In genomic region chrX:77615735-77616293, GRCm38 (mm10) we compare ENCODE assay signal across 16 mouse cellular contexts.
DNase-seq lines count a peak whose midpoint lies in the region; ATAC-seq lines count a peak whose summit lies in the region.
"Had no signal": no experiment of that assay in that cellular context is flagged by ENCODE, and none has a peak within 500 bp of the region (broad histone marks: within the 10 kb centered on the region; RNA-seq: fewer than 3 reads in every experiment).

No protein-coding gene starts in this region.

- no peaks in the 10 kb centered on the region for H3K27me3 ChIP-seq in embryonic facial prominence, embryonic 14.5 days (replicated peaks; ENCODE audit: control insufficient read depth, insufficient read depth, low read length)
- H3K27me3 ChIP-seq in embryonic facial prominence, embryonic 10.5 days (replicated peaks; ENCODE audit: low read depth, poor library complexity, severe bottlenecking) = no peaks in the 10 kb centered on the region
- no peaks in the 10 kb centered on the region for H3K27me3 ChIP-seq in heart, embryonic 13.5 days (replicated peaks)
- H3K27me3 ChIP-seq in heart, embryonic 16.5 days (ENCODE audit: control insufficient read depth, insufficient read depth, low read length) = no peaks in the 10 kb centered on the region
- no peaks in the 10 kb centered on the region for H3K27me3 ChIP-seq in liver, embryonic 11.5 days (replicated peaks; ENCODE audit: control insufficient read depth, insufficient read depth, low read length)
- H3K27me3 ChIP-seq: hindbrain, embryonic 13.5 days; stomach, embryonic 15.5 days had no signal

- no peak overlapping the region for H3K9ac ChIP-seq in embryonic facial prominence, embryonic 14.5 days (ENCODE audit: low read depth, low read length)
- H3K9ac ChIP-seq in heart, embryonic 13.5 days = no peak overlapping the region
- no peak overlapping the region for H3K9ac ChIP-seq in heart, embryonic 16.5 days (ENCODE audit: low read length)
- no peak overlapping the region for H3K9ac ChIP-seq in liver, embryonic 11.5 days (ENCODE audit: low read depth, low read length)
- H3K9ac ChIP-seq: hindbrain, embryonic 13.5 days; lung, embryonic 14.5 days; stomach, embryonic 15.5 days had no signal

- peak; percentile 1 for DNase-seq in embryonic facial prominence, embryonic 14.5 days (ENCODE audit: low spot score)
- no peak for DNase-seq in embryonic facial prominence, embryonic 10.5 days (ENCODE audit: low spot score)
- DNase-seq in heart, postnatal 36 days = no peak
- DNase-seq in 3T3-L1 (ENCODE audit: low read depth, low spot score) = peak; percentile 51
- DNase-seq in liver, embryonic 11.5 days (ENCODE audit: low spot score) = no peak
- no peak for DNase-seq in left cerebral cortex, adult 11 months (ENCODE audit: low spot score)
- DNase-seq: adrenal gland, postnatal 25 days; cerebellum, adult 2 months; gastrocnemius, postnatal 25 days; lung, embryonic 14.5 days; thymus, adult 2 months had no signal

- no peak for ATAC-seq in embryonic facial prominence, embryonic 14.5 days (ENCODE audit: low read depth)
- no peak for ATAC-seq in heart, embryonic 13.5 days (ENCODE audit: extremely low read depth, insufficient number of reproducible peaks, low FRiP score, low TSS enrichment)
- 0 out of 2 replicates have a peak, but pooled peaks have one; percentile 26 for ATAC-seq in heart, embryonic 16.5 days (replicated peaks; ENCODE audit: extremely low read depth, insufficient read depth, low FRiP score)
- no peak for ATAC-seq in liver, embryonic 11.5 days (replicated peaks; ENCODE audit: low FRiP score)
- ATAC-seq: activated CD4-positive, CD25-positive, alpha-beta regulatory T cell, adult 4 months had no signal

- H3K36me3 ChIP-seq in embryonic facial prominence, embryonic 14.5 days (ENCODE audit: control insufficient read depth, insufficient read depth, low read length) = no peaks in the 10 kb centered on the region
- H3K36me3 ChIP-seq in embryonic facial prominence, embryonic 10.5 days (replicated peaks) = no peaks in the 10 kb centered on the region
- H3K36me3 ChIP-seq in heart, embryonic 13.5 days = no peaks in the 10 kb centered on the region
- H3K36me3 ChIP-seq in heart, embryonic 16.5 days (ENCODE audit: control insufficient read depth, insufficient read depth) = no peaks in the 10 kb centered on the region
- H3K36me3 ChIP-seq in liver, embryonic 11.5 days (ENCODE audit: control insufficient read depth, insufficient read depth, low read length) = no peaks in the 10 kb centered on the region
- H3K36me3 ChIP-seq: hindbrain, embryonic 13.5 days; stomach, embryonic 15.5 days had no signal

- intact Hi-C loops in heart, postnatal 36 days (cut with DNase I) = loop anchor here (5.0 kb wide), 2 partner anchors 34 to 104 kb away; partner anchors contain the start of gene Tbl1x

- H3K27ac ChIP-seq in embryonic facial prominence, embryonic 14.5 days (replicated peaks; ENCODE audit: low read depth, low read length) = no peak overlapping the region
- H3K27ac ChIP-seq in embryonic facial prominence, embryonic 10.5 days (replicated peaks) = no peak overlapping the region
- H3K27ac ChIP-seq in heart, embryonic 13.5 days (replicated peaks) = peak overlapping the region; percentile 84
- peak overlapping the region; percentile 84 for H3K27ac ChIP-seq in heart, embryonic 16.5 days (ENCODE audit: low read length)
- no peak overlapping the region for H3K27ac ChIP-seq in liver, embryonic 11.5 days (ENCODE audit: low read depth, low read length)
- H3K27ac ChIP-seq: hindbrain, embryonic 13.5 days; stomach, embryonic 15.5 days had no signal

- H3K4me2 ChIP-seq in embryonic facial prominence, embryonic 14.5 days (ENCODE audit: low read depth, low read length) = no peak overlapping the region
- no peak overlapping the region; the same call in 1 of the 2 replicates for H3K4me2 ChIP-seq in heart, embryonic 13.5 days
- no peak overlapping the region; the same call in 1 of the 2 replicates for H3K4me2 ChIP-seq in heart, embryonic 16.5 days (ENCODE audit: low read depth, low read length)
- H3K4me2 ChIP-seq in liver, embryonic 11.5 days = no peak overlapping the region
- H3K4me2 ChIP-seq: hindbrain, embryonic 13.5 days; lung, embryonic 14.5 days; stomach, embryonic 15.5 days had no signal

- H3K4me3 ChIP-seq in embryonic facial prominence, embryonic 14.5 days (ENCODE audit: low read depth, low read length) = no peak overlapping the region
- no peak overlapping the region for H3K4me3 ChIP-seq in embryonic facial prominence, embryonic 10.5 days
- H3K4me3 ChIP-seq in heart, embryonic 13.5 days = no peak overlapping the region
- no peak overlapping the region for H3K4me3 ChIP-seq in heart, embryonic 16.5 days (ENCODE audit: low read length)
- no peak overlapping the region for H3K4me3 ChIP-seq in liver, embryonic 11.5 days (ENCODE audit: low read depth, low read length)
- H3K4me3 ChIP-seq: hindbrain, embryonic 13.5 days; stomach, embryonic 15.5 days had no signal

- H3K9me3 ChIP-seq in embryonic facial prominence, embryonic 14.5 days (ENCODE audit: control insufficient read depth, low read length) = no peaks in the 10 kb centered on the region
- H3K9me3 ChIP-seq in embryonic facial prominence, embryonic 10.5 days = no peaks in the 10 kb centered on the region
- H3K9me3 ChIP-seq in heart, embryonic 13.5 days = no peaks in the 10 kb centered on the region
- no peaks in the 10 kb centered on the region for H3K9me3 ChIP-seq in heart, embryonic 16.5 days (replicated peaks; ENCODE audit: control insufficient read depth, low read length)
- no peaks in the 10 kb centered on the region for H3K9me3 ChIP-seq in liver, embryonic 11.5 days (ENCODE audit: control insufficient read depth, low read length)
- H3K9me3 ChIP-seq: hindbrain, embryonic 13.5 days; stomach, embryonic 15.5 days had no signal

- no peaks in the 10 kb centered on the region for H3K4me1 ChIP-seq in embryonic facial prominence, embryonic 14.5 days (ENCODE audit: control insufficient read depth, insufficient read depth, low read length)
- H3K4me1 ChIP-seq in embryonic facial prominence, embryonic 10.5 days = no peaks in the 10 kb centered on the region
- H3K4me1 ChIP-seq in heart, embryonic 13.5 days = peaks cover 41% of the 10 kb centered on the region
- peaks cover 18% of the 10 kb centered on the region for H3K4me1 ChIP-seq in heart, embryonic 16.5 days (ENCODE audit: control insufficient read depth, insufficient read depth, low read length)
- H3K4me1 ChIP-seq in liver, embryonic 11.5 days (replicated peaks; ENCODE audit: control insufficient read depth, insufficient read depth, low read length) = no peaks in the 10 kb centered on the region
- H3K4me1 ChIP-seq: stomach, embryonic 15.5 days had no signal

- 67% methylated on average over 4 of the region's 4 CpGs for WGBS in embryonic facial prominence, embryonic 14.5 days
- WGBS in embryonic facial prominence, embryonic 10.5 days = 81% methylated on average over 4 of the region's 4 CpGs
- 45% methylated on average over 4 of the region's 4 CpGs for WGBS in heart, embryonic 13.5 days
- 44% methylated on average over 4 of the region's 4 CpGs for WGBS in heart, embryonic 16.5 days
- 80% methylated on average over 4 of the region's 4 CpGs for WGBS in liver, embryonic 11.5 days

Comparison
In these comparisons a context has a peak if more than half of its experiments do, and no peak if none do; other contexts are left out.
1. DNase-seq: peak in embryonic facial prominence, embryonic 14.5 days (single experiment) and 3T3-L1 (single experiment); none in embryonic facial prominence, embryonic 10.5 days (single experiment), heart, postnatal 36 days (0 of 2), liver, embryonic 11.5 days (single experiment) and left cerebral cortex, adult 11 months (single experiment).
2. H3K27ac ChIP-seq: peak in heart, embryonic 13.5 days (single experiment) and heart, embryonic 16.5 days (single experiment); none in embryonic facial prominence, embryonic 14.5 days (single experiment), embryonic facial prominence, embryonic 10.5 days (single experiment) and liver, embryonic 11.5 days (single experiment).